Mouse (Mus musculus) heart, embryonic 16.5 days (tissue): ENCODE data around the gene Myo1h. TPM values are rescaled to one million over a fixed set of nuclear protein-coding genes. Genes with fewer than 3 reads are reported as not detected.

ENCODE experiments used
- ATAC-seq: fragments of 200-750 bp; cut with Nextera tagmentation; replicated peaks from 2 replicates; pipeline ENCODE4 v1.8.0; 2017; ENCODE audit warnings: moderate number of reproducible peaks; ENCODE audit not compliant: insufficient read depth, low FRiP score; ENCODE audit errors: extremely low read depth
- H3K27ac ChIP-seq: fragments of 300-500 bp; sonication (generic); 2 replicates; pipeline ENCODE4 v1.5.1; 2014; ENCODE audit warnings: mild to moderate bottlenecking, low read length, control low read depth, moderate library complexity
- H3K27me3 ChIP-seq: fragments of 300-500 bp; sonication (generic); 2 replicates; pipeline ENCODE4 v1.6.1; 2014; ENCODE audit warnings: low read length, mixed read lengths; ENCODE audit not compliant: control insufficient read depth, insufficient read depth
- H3K36me3 ChIP-seq: fragments of 300-500 bp; sonication (generic); 2 replicates; pipeline ENCODE4 v1.6.1; 2014; ENCODE audit not compliant: control insufficient read depth, insufficient read depth
- H3K4me1 ChIP-seq: fragments of 300-500 bp; sonication (generic); 2 replicates; pipeline ENCODE4 v1.6.1; 2014; ENCODE audit warnings: low read length, mixed read lengths; ENCODE audit not compliant: control insufficient read depth, insufficient read depth
- H3K4me2 ChIP-seq: fragments of 300-500 bp; sonication (generic); 2 replicates; pipeline ENCODE4 v1.6.1; 2014; ENCODE audit warnings: low read depth, mild to moderate bottlenecking, control low read depth, low read length
- H3K4me3 ChIP-seq: fragments of 300-500 bp; sonication (generic); 2 replicates; pipeline ENCODE4 v1.5.1; 2014; ENCODE audit warnings: mild to moderate bottlenecking, control low read depth, low read length
- H3K9ac ChIP-seq: fragments of 300-500 bp; sonication (generic); 2 replicates; pipeline ENCODE4 v1.6.1; 2014; ENCODE audit warnings: low read length, control low read depth
- H3K9me3 ChIP-seq: fragments of 300-500 bp; sonication (generic); replicated peaks from 2 replicates; pipeline ENCODE4 v1.6.1; 2016; ENCODE audit warnings: low read length; ENCODE audit not compliant: control insufficient read depth
- WGBS: fragments of 180-500 bp; shearing (Covaris S2); extraction: QIAGEN DNeasy Blood & Tissue Kit; methylation state at CpG from one replicate; pipeline ENCODE4 v1.1.7; 2014; 5-methylcytosine and 5-hydroxymethylcytosine counted together
- polyA plus RNA-seq: library from polyadenylated mRNA; unstranded; fragments of >200 nt; fragmentation: Nextera tagmentation; extraction: Ambion mirVana; gene quantifications from 2 replicates; pipeline ENCODE4 v1.2.1, GENCODE M21; 2015

The Myo1h gene
- polyA plus RNA-seq, 1 experiment from 2014 or later: 2.7 TPM

- 75% methylated on average over 23 of the region's 23 CpGs for WGBS
- no peak overlapping the region for H3K4me3 ChIP-seq
- H3K4me1 ChIP-seq: peaks cover 17% of the 10 kb centered on the region
- H3K4me2 ChIP-seq: no peak overlapping the region
- no peaks in the 10 kb centered on the region for H3K27me3 ChIP-seq
- 0 out of 2 replicates have a peak, but pooled peaks have one; percentile 20 for ATAC-seq
- H3K27ac ChIP-seq: peak overlapping the region; percentile 26; the same call in 1 of the 2 replicates
- no peak overlapping the region for H3K9ac ChIP-seq
- H3K9me3 ChIP-seq: no peaks in the 10 kb centered on the region
- H3K36me3 ChIP-seq: peaks cover 66% of the 10 kb centered on the region
These were observed 76.2 kb downstream of the Myo1h start for GRCm38 (mm10) chr5:114365043-114365752.

- no peaks in the 10 kb centered on the region for H3K9me3 ChIP-seq
- peaks cover 45% of the 10 kb centered on the region for H3K4me1 ChIP-seq
- no peak overlapping the region for H3K9ac ChIP-seq
- H3K27me3 ChIP-seq: no peaks in the 10 kb centered on the region
- peaks cover 54% of the 10 kb centered on the region for H3K36me3 ChIP-seq
- no peak overlapping the region for H3K4me3 ChIP-seq
- WGBS: 90% methylated on average over 14 of the region's 14 CpGs
- H3K27ac ChIP-seq: no peak overlapping the region
- H3K4me2 ChIP-seq: no peak overlapping the region
- ATAC-seq: no peak
These were observed 79.2 kb downstream of the Myo1h start for GRCm38 (mm10) chr5:114368121-114368520.

- 74% methylated on average over 16 of the region's 16 CpGs for WGBS
- H3K9me3 ChIP-seq: no peaks in the 10 kb centered on the region
- H3K36me3 ChIP-seq: peaks cover 50% of the 10 kb centered on the region
- no peak overlapping the region for H3K9ac ChIP-seq
- H3K4me2 ChIP-seq: no peak overlapping the region
- no peak for ATAC-seq
- H3K27ac ChIP-seq: no peak overlapping the region; the same call in 1 of the 2 replicates
- H3K27me3 ChIP-seq: no peaks in the 10 kb centered on the region
- H3K4me3 ChIP-seq: no peak overlapping the region
- peaks cover 53% of the 10 kb centered on the region for H3K4me1 ChIP-seq
These were observed 80.0 kb downstream of the Myo1h start for GRCm38 (mm10) chr5:114368803-114369496.

GRCm38 (mm10) chr5:114369921-114370320, 81.0 kb downstream of the Myo1h start:
- no peak overlapping the region for H3K4me3 ChIP-seq
- H3K9ac ChIP-seq: peak overlapping the region; percentile 3; the same call in 1 of the 2 replicates
- no peaks in the 10 kb centered on the region for H3K27me3 ChIP-seq
- H3K36me3 ChIP-seq: peaks cover 45% of the 10 kb centered on the region
- H3K4me1 ChIP-seq: peaks cover 52% of the 10 kb centered on the region
- no peaks in the 10 kb centered on the region for H3K9me3 ChIP-seq
- no peak for ATAC-seq
- 65% methylated on average over 9 of the region's 9 CpGs for WGBS
- H3K4me2 ChIP-seq: 0 out of 2 replicates have a peak overlapping the region, but pooled peaks have one; percentile 11
- peak overlapping the region; percentile 80 for H3K27ac ChIP-seq

GRCm38 (mm10) chr5:114370371-114370776, 81.4 kb downstream of the Myo1h start:
- H3K9me3 ChIP-seq: no peaks in the 10 kb centered on the region
- no peak overlapping the region for H3K4me3 ChIP-seq
- 0 out of 2 replicates have a peak overlapping the region, but pooled peaks have one; percentile 11 for H3K4me2 ChIP-seq
- H3K4me1 ChIP-seq: peaks cover 52% of the 10 kb centered on the region
- no peaks in the 10 kb centered on the region for H3K27me3 ChIP-seq
- peak overlapping the region; percentile 31; the same call in 1 of the 2 replicates for H3K9ac ChIP-seq
- peak overlapping the region; percentile 85 for H3K27ac ChIP-seq
- peak; percentile 49 for ATAC-seq
- 54% methylated on average over 9 of the region's 9 CpGs for WGBS
- peaks cover 41% of the 10 kb centered on the region for H3K36me3 ChIP-seq

GRCm38 (mm10) chr5:114371331-114371730, 82.4 kb downstream of the Myo1h start:
- Histone ChIP-seq H3K9me3 (no peaks in the 10 kb centered on the region), H3K4me1 (peaks cover 62% of the 10 kb centered on the region), H3K36me3 (peaks cover 33% of the 10 kb centered on the region), H3K27me3 (no peaks in the 10 kb centered on the region), H3K4me2 (peak overlapping the region; percentile 10; the same call in 1 of the 2 replicates), H3K4me3 (no peak overlapping the region), H3K9ac (peak overlapping the region; percentile 31; the same call in 1 of the 2 replicates), H3K27ac (peak overlapping the region; percentile 85)
- ATAC-seq: no peak
- WGBS: 13% methylated on average over 3 of the region's 3 CpGs

GRCm38 (mm10) chr5:114371731-114372473, 82.9 kb downstream of the Myo1h start:
- 49% methylated on average over 25 of the region's 25 CpGs for whole genome bisulfite sequencing
- H3K4me3 ChIP-seq: no peak overlapping the region
- H3K36me3 ChIP-seq: peaks cover 28% of the 10 kb centered on the region
- peak overlapping the region; percentile 10; the same call in 1 of the 2 replicates for H3K4me2 ChIP-seq
- H3K27me3 ChIP-seq: no peaks in the 10 kb centered on the region
- H3K27ac ChIP-seq: peak overlapping the region; percentile 85
- peak overlapping the region; percentile 31; the same call in 1 of the 2 replicates for H3K9ac ChIP-seq
- H3K4me1 ChIP-seq: peaks cover 65% of the 10 kb centered on the region
- no peaks in the 10 kb centered on the region for H3K9me3 ChIP-seq
- no peak for ATAC-seq

GRCm38 (mm10) chr5:114372565-114372964, 83.6 kb downstream of the Myo1h start:
- no peak for ATAC-seq
- WGBS: 41% methylated on average over 11 of the region's 11 CpGs
- H3K4me2 ChIP-seq: no peak overlapping the region
- H3K27ac ChIP-seq: peak overlapping the region; percentile 85
- H3K4me3 ChIP-seq: no peak overlapping the region
- peak overlapping the region; percentile 11; the same call in 1 of the 2 replicates for H3K9ac ChIP-seq
- H3K27me3 ChIP-seq: no peaks in the 10 kb centered on the region
- H3K36me3 ChIP-seq: peaks cover 22% of the 10 kb centered on the region
- peaks cover 72% of the 10 kb centered on the region for H3K4me1 ChIP-seq
- no peaks in the 10 kb centered on the region for H3K9me3 ChIP-seq
